Mouse (Mus musculus) CH12.LX (cell line): ENCODE measurements at regions not wholly inside any gene's neighbourhood (a gene's known extent, or its start where the extent isn't known, plus 50 kb on each side); places are given as distances from the start of the nearest gene placed in this dataset.

ENCODE experiments used
- DNase-seq: peaks from one replicate; pipeline ENCODE4 v3.0.0-alpha.2; 2013; ENCODE audit errors: extremely low read depth
- H3K27ac ChIP-seq: 2 replicates; pipeline ENCODE4 v1.5.1; 2012; ENCODE audit warnings: low read depth, mild to moderate bottlenecking, control low read depth, moderate library complexity; ENCODE audit not compliant: insufficient read depth
- H3K27me3 ChIP-seq: replicated peaks from 2 replicates; pipeline ENCODE3; 2012; ENCODE audit warnings: inconsistent platforms
- H3K36me3 ChIP-seq, 2 experiments: replicated peaks in 1 of 2; 2 replicates each; pipeline versions ENCODE3 to v1.6.1; 2012; ENCODE audit warnings: inconsistent platforms in 1 of 2, low read length in 1 of 2, mild to moderate bottlenecking in 1 of 2, mixed read lengths in 1 of 2, moderate library complexity in 1 of 2; ENCODE audit not compliant: control insufficient read depth in 1 of 2, insufficient read depth in 1 of 2
- H3K4me1 ChIP-seq, 2 experiments: 2 replicates each; pipeline ENCODE4 v1.6.1; 2012; ENCODE audit warnings: inconsistent platforms in 1 of 2, moderate library complexity in 1 of 2; ENCODE audit not compliant: insufficient read depth in 2 of 2, control insufficient read depth in 1 of 2
- H3K4me2 ChIP-seq: 2 replicates; pipeline ENCODE4 v1.6.1; 2012; ENCODE audit warnings: low read depth, mild to moderate bottlenecking, control low read depth; ENCODE audit not compliant: poor library complexity, insufficient read depth, severe bottlenecking
- H3K4me3 ChIP-seq, 3 experiments: fragments of 150-350 bp in 1 of 3; sonication (generic) in 1 of 3; replicated peaks in 1 of 3; 2 replicates each; pipeline versions ENCODE3 to v1.5.1; 2011 to 2012; ENCODE audit warnings: low read depth in 2 of 3, low read length in 2 of 3, mild to moderate bottlenecking in 2 of 3, moderate library complexity in 2 of 3, control low read depth in 1 of 3, improper control_type of control experiment in 1 of 3, inconsistent platforms in 1 of 3, mixed read lengths in 1 of 3; ENCODE audit not compliant: poor library complexity in 1 of 3
- H3K79me2 ChIP-seq: replicated peaks from 2 replicates; pipeline ENCODE4 v1.6.1; 2012; ENCODE audit warnings: mild to moderate bottlenecking, moderate library complexity; ENCODE audit not compliant: control insufficient read depth, poor library complexity, insufficient read depth, severe bottlenecking; ENCODE audit errors: extremely low read depth
- H3K9ac ChIP-seq: 2 replicates; pipeline ENCODE4 v1.6.1; 2012; ENCODE audit warnings: low read depth, mild to moderate bottlenecking, control low read depth, moderate library complexity; ENCODE audit not compliant: insufficient read depth
- H3K9me3 ChIP-seq: replicated peaks from 2 replicates; pipeline ENCODE3; 2012; ENCODE audit warnings: low read length, inconsistent platforms, mixed read lengths
- CTCF ChIP-seq, 2 experiments: IDR thresholded peaks in 1 of 2; conservative IDR thresholded peaks in 1 of 2; 2 replicates each; pipeline ENCODE4 v1.5.1; 2011 to 2012; ENCODE audit warnings: low read depth in 2 of 2, low read length in 2 of 2, improper control_type of control experiment in 1 of 2, inconsistent platforms in 1 of 2, mild to moderate bottlenecking in 1 of 2, moderate library complexity in 1 of 2
- E2F4 ChIP-seq: IDR thresholded peaks from 2 replicates; pipeline ENCODE4 v1.6.1; 2011; ENCODE audit warnings: low read depth, low read length, improper control_type of control experiment; ENCODE audit not compliant: insufficient replicate concordance
- ELF1 ChIP-seq: IDR thresholded peaks from 2 replicates; pipeline ENCODE4 v1.6.1; 2014; ENCODE audit warnings: low read depth, mild to moderate bottlenecking, inconsistent platforms, low read length, improper control_type of control experiment
- ETS1 ChIP-seq: conservative IDR thresholded peaks from 2 replicates; pipeline ENCODE4 v1.6.1; 2012; ENCODE audit warnings: low read depth, mild to moderate bottlenecking, inconsistent platforms, low read length, improper control_type of control experiment, moderate library complexity
- GABPA ChIP-seq: IDR thresholded peaks from 2 replicates; pipeline ENCODE4 v1.6.1; 2012; ENCODE audit warnings: low read depth, low read length, improper control_type of control experiment, inconsistent platforms; ENCODE audit not compliant: insufficient replicate concordance
- HCFC1 ChIP-seq: IDR thresholded peaks from 2 replicates; pipeline ENCODE4 v1.6.1; 2012; ENCODE audit warnings: low read depth, mild to moderate bottlenecking, inconsistent platforms, low read length, improper control_type of control experiment
- JUN ChIP-seq: IDR thresholded peaks from 2 replicates; pipeline ENCODE4 v1.6.1; 2011; ENCODE audit warnings: low read depth, mild to moderate bottlenecking, low read length, improper control_type of control experiment, moderate library complexity; ENCODE audit not compliant: insufficient read depth
- KAT2A ChIP-seq: IDR thresholded peaks from 2 replicates; pipeline ENCODE4 v1.6.1; 2012; ENCODE audit warnings: low read length, improper control_type of control experiment, inconsistent platforms; ENCODE audit not compliant: insufficient replicate concordance
- MEF2A ChIP-seq: IDR thresholded peaks from 2 replicates; pipeline ENCODE4 v1.6.1; 2014; ENCODE audit warnings: low read depth, mild to moderate bottlenecking, inconsistent platforms, low read length, improper control_type of control experiment, borderline replicate concordance
- MXI1 ChIP-seq: IDR thresholded peaks from 2 replicates; pipeline ENCODE4 v1.6.1; 2011; ENCODE audit warnings: mild to moderate bottlenecking, low read depth, low read length, improper control_type of control experiment
- MYC ChIP-seq: IDR thresholded peaks from 2 replicates; pipeline ENCODE4 v1.6.1; 2011; ENCODE audit warnings: low read depth, mild to moderate bottlenecking, improper control_type of control experiment, low read length
- NRF1 ChIP-seq: IDR thresholded peaks from 2 replicates; pipeline ENCODE4 v1.6.1; 2014; ENCODE audit warnings: low read depth, mild to moderate bottlenecking, inconsistent platforms, low read length, improper control_type of control experiment, moderate library complexity
- PAX5 ChIP-seq: IDR thresholded peaks from 2 replicates; pipeline ENCODE4 v1.6.1; 2012; ENCODE audit warnings: low read length, inconsistent platforms, mixed read lengths
- POLR2A ChIP-seq: IDR thresholded peaks from 2 replicates; pipeline ENCODE4 v1.6.1; 2011; ENCODE audit warnings: low read depth, mild to moderate bottlenecking, improper control_type of control experiment, low read length
- POLR2AphosphoS2 ChIP-seq: IDR thresholded peaks from 2 replicates; pipeline ENCODE4 v1.6.1; 2011; ENCODE audit warnings: low read depth, low read length, improper control_type of control experiment
- SIN3A ChIP-seq: IDR thresholded peaks from 2 replicates; pipeline ENCODE4 v1.6.1; 2012; ENCODE audit warnings: low read length, improper control_type of control experiment, inconsistent platforms
- TBP ChIP-seq: conservative IDR thresholded peaks from 2 replicates; pipeline ENCODE4 v1.6.1; 2011; ENCODE audit warnings: low read depth, low read length, improper control_type of control experiment
- USF2 ChIP-seq: conservative IDR thresholded peaks from 2 replicates; pipeline ENCODE4 v1.6.1; 2011; ENCODE audit warnings: low read depth, low read length, improper control_type of control experiment
- ZC3H11A ChIP-seq: IDR thresholded peaks from 2 replicates; pipeline ENCODE4 v1.6.1; 2012; ENCODE audit warnings: low read depth, mild to moderate bottlenecking, inconsistent platforms, low read length, improper control_type of control experiment
- ZNF384 ChIP-seq: IDR thresholded peaks from 2 replicates; pipeline ENCODE4 v1.6.1; 2012; ENCODE audit warnings: low read depth, low read length, improper control_type of control experiment, inconsistent platforms
- dilution Hi-C: fragments of 300-500 bp; cut with MboI; formaldehyde crosslinking; loops from 2 replicates; pipeline ENCODE4 v1.14.3; 2020; ENCODE audit warnings: low sequenced_read_pairs; ENCODE audit not compliant: extremely low pct_unique_long_range_greater_than_20kb, extremely low pct_ligation_motif_present
- in situ Hi-C: fragments of 300-500 bp; cut with MboI; formaldehyde crosslinking; loops from 3 replicates; pipeline ENCODE4 v1.14.3; 2019; ENCODE audit warnings: low sequenced_read_pairs, low pct_ligation_motif_present, low pct_unique_long_range_greater_than_20kb, mixed read lengths

GRCm38 (mm10) chr4:29282169-29282568, 469.2 kb downstream of the Epha7 start:
- dilution Hi-C loops: no loop called here
- no peaks in the 10 kb centered on the region for H3K27me3 ChIP-seq
- peaks cover 13% of the 10 kb centered on the region for H3K9me3 ChIP-seq
- in situ Hi-C loops: no loop called here
- no peak for TF ChIP-seq POLR2AphosphoS2
- no peak for TF ChIP-seq GABPA
- TF ChIP-seq SIN3A: no peak
- TF ChIP-seq ZNF384: no peak
- no peak for TF ChIP-seq ZC3H11A
- no peak for TF ChIP-seq USF2
- TF ChIP-seq TBP: no peak
- no peak for TF ChIP-seq PAX5
- no peak for TF ChIP-seq MYC
- TF ChIP-seq ETS1: no peak
- no peak for TF ChIP-seq KAT2A
- no peak for TF ChIP-seq ELF1
- no peak overlapping the region for H3K4me3 ChIP-seq
- H3K36me3 ChIP-seq: no peaks in the 10 kb centered on the region
- no peak for DNase-seq
- no peak overlapping the region for H3K4me2 ChIP-seq
- H3K4me1 ChIP-seq: no peaks in the 10 kb centered on the region
- no peak overlapping the region for H3K9ac ChIP-seq
- H3K79me2 ChIP-seq: no peaks in the 10 kb centered on the region
- H3K27ac ChIP-seq: no peak overlapping the region

- Histone ChIP-seq H3K27me3 (no peaks in the 10 kb centered on the region), H3K4me1 (no peaks in the 10 kb centered on the region), H3K79me2 (no peaks in the 10 kb centered on the region), H3K4me2 (no peak overlapping the region), H3K27ac (no peak overlapping the region), H3K9me3 (peaks cover 19% of the 10 kb centered on the region), H3K9ac (no peak overlapping the region), H3K4me3 (no peak overlapping the region), H3K36me3 (no peaks in the 10 kb centered on the region)
- in situ Hi-C loops: no loop called here
- dilution Hi-C loops: no loop called here
- no peak for TF ChIP-seq CTCF (conservative IDR thresholded peaks at IDR 0.05 in 1 of 2, IDR thresholded peaks at IDR 0.05 in 1 of 2; ENCODE audit: low read depth in 2 of 2, low read length in 2 of 2)
- TF ChIP-seq MEF2A: no peak
- TF ChIP-seq POLR2A: no peak
- TF ChIP-seq NRF1: no peak
- no peak for TF ChIP-seq E2F4
- no peak for TF ChIP-seq HCFC1
- TF ChIP-seq ETS1: no peak
- TF ChIP-seq MXI1: no peak
- TF ChIP-seq GABPA: no peak
- no peak for TF ChIP-seq MYC
- TF ChIP-seq POLR2AphosphoS2: no peak
- TF ChIP-seq ZC3H11A: no peak
- no peak for TF ChIP-seq JUN
- DNase-seq: no peak
Observed at GRCm38 (mm10) chr4:29301348-29301747, 488.4 kb downstream of the Epha7 start.
